Mouse (Mus musculus) intestine, postnatal 0 days (tissue): Measurements from ENCODE around the gene E130308A19Rik. TPM values are rescaled to one million over a fixed set of nuclear protein-coding genes. Genes with fewer than 3 reads are reported as not detected.

ENCODE experiments used
- ATAC-seq: fragments of 200-750 bp; cut with Nextera tagmentation; 2 replicates; pipeline ENCODE4 v1.8.0; 2017; ENCODE audit warnings: mild to moderate bottlenecking, moderate TSS enrichment, moderate library complexity
- H3K27ac ChIP-seq: fragments of 300-500 bp; sonication (generic); 2 replicates; pipeline ENCODE4 v1.5.1; 2014; ENCODE audit warnings: mild to moderate bottlenecking, low read depth, low read length, moderate library complexity
- H3K27me3 ChIP-seq: fragments of 300-500 bp; sonication (generic); replicated peaks from 2 replicates; pipeline ENCODE4 v1.6.1; 2014; ENCODE audit warnings: low read length, mixed read lengths; ENCODE audit not compliant: control insufficient read depth, insufficient read depth
- H3K36me3 ChIP-seq: fragments of 300-500 bp; sonication (generic); 2 replicates; pipeline ENCODE4 v1.6.1; 2014; ENCODE audit warnings: mild to moderate bottlenecking, moderate library complexity; ENCODE audit not compliant: control insufficient read depth, insufficient read depth
- H3K4me1 ChIP-seq: fragments of 300-500 bp; sonication (generic); replicated peaks from 2 replicates; pipeline ENCODE4 v1.6.1; 2014; ENCODE audit warnings: antibody characterized with exemption, low read length, mixed read lengths; ENCODE audit not compliant: control insufficient read depth, insufficient read depth
- H3K4me2 ChIP-seq: fragments of 300-500 bp; sonication (generic); replicated peaks from 2 replicates; pipeline ENCODE4 v1.6.1; 2014; ENCODE audit warnings: low read depth, mild to moderate bottlenecking, moderate library complexity
- H3K4me3 ChIP-seq: fragments of 300-500 bp; sonication (generic); 2 replicates; pipeline ENCODE4 v1.5.1; 2014; ENCODE audit warnings: low read depth, low read length
- H3K9ac ChIP-seq: fragments of 300-500 bp; sonication (generic); 2 replicates; pipeline ENCODE4 v1.6.1; 2014; ENCODE audit warnings: mild to moderate bottlenecking, low read depth, low read length
- H3K9me3 ChIP-seq: fragments of 300-500 bp; sonication (generic); 2 replicates; pipeline ENCODE4 v1.6.1; 2016; ENCODE audit warnings: mixed run types; ENCODE audit not compliant: control insufficient read depth
- CTCF ChIP-seq: sonication (generic); IDR thresholded peaks from 2 replicates; pipeline ENCODE4 v1.5.1; 2016; ENCODE audit warnings: low read depth, mild to moderate bottlenecking, control low read depth, antibody characterized with exemption, moderate library complexity
- WGBS: fragments of 180-500 bp; shearing (Covaris S2); extraction: QIAGEN DNeasy Blood & Tissue Kit; methylation state at CpG from one replicate; pipeline ENCODE4 v1.1.7; 2014; 5-methylcytosine and 5-hydroxymethylcytosine counted together
- polyA plus RNA-seq: library from polyadenylated mRNA; unstranded; fragments of >200 nt; fragmentation: Nextera tagmentation; extraction: Ambion mirVana; gene quantifications from 2 replicates; pipeline ENCODE4 v1.2.1, GENCODE M21; 2015

E130308A19Rik gene
- polyA plus RNA-seq, 1 experiment from 2014 or later = 6.6 TPM

DNA sequence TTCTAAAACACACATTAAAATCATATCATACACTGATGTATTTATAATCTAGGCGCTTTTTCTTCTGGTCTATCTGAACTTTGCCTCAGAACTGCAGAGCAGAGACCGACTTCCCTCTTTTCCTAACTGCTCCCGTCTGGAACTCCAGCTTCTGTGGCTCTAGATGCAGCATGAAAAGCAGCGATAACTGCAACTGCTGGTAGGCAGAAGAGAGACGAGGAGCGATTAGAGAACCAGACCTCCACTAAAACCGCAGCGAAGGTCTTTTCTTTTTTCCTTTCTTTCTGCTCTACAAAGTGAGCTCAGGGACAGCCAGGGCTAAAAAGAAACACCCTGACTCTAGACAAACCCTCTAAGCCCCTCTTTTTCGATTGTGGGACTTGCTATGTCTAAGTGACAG is 4.1 kb downstream of the E130308A19Rik start:
- H3K4me2 ChIP-seq = no peak overlapping the region
- no peaks in the 10 kb centered on the region for H3K27me3 ChIP-seq
- no peaks in the 10 kb centered on the region for H3K9me3 ChIP-seq
- 63% methylated on average over 9 of the region's 9 CpGs for WGBS
- no peak overlapping the region for H3K4me3 ChIP-seq
- no peak overlapping the region for H3K27ac ChIP-seq
- no peak for ATAC-seq
- H3K4me1 ChIP-seq = no peaks in the 10 kb centered on the region
- TF ChIP-seq CTCF = no peak
- H3K36me3 ChIP-seq = no peaks in the 10 kb centered on the region
- no peak overlapping the region for H3K9ac ChIP-seq

DNA sequence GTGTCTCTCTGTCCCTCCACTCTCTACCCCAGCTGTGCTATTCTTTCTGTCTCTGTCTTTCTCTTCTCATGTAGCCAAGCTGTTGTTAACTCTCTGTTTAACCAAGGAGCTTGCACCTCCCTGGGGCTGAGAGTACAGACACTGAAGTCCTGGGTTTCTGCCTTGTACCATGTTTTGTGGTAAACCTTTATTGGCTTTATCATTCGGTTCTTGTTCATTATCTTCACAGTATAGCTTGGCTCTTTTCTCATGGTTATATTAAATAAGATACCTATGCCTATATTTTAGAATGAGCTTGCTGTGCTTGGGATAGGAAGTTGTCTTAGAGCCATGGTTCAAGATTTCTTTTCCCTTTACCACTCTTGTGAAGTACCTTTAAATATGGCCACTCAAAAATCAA is 8.5 kb downstream of the E130308A19Rik start:
- WGBS = 76% methylated on average over 1 of the region's 1 CpGs
- no peak for ATAC-seq
- no peak overlapping the region for H3K9ac ChIP-seq

GRCm38 (mm10) chr4:59639163-59639562 is 13.2 kb downstream of the E130308A19Rik start:
- TF ChIP-seq CTCF = no peak
- Histone ChIP-seq H3K9me3 (no peaks in the 10 kb centered on the region), H3K27ac (no peak overlapping the region), H3K9ac (no peak overlapping the region), H3K36me3 (no peaks in the 10 kb centered on the region), H3K27me3 (no peaks in the 10 kb centered on the region), H3K4me1 (0 out of 2 replicates have a peak, but pooled peaks cover 4% of the 10 kb centered on the region), H3K4me3 (no peak overlapping the region), H3K4me2 (no peak overlapping the region)
- no peak for ATAC-seq

More for the DNA sequence above, 8.5 kb downstream of the E130308A19Rik start:
- no peak overlapping the region for H3K4me3 ChIP-seq
- H3K27ac ChIP-seq = no peak overlapping the region
- TF ChIP-seq CTCF = no peak
- no peaks in the 10 kb centered on the region for H3K9me3 ChIP-seq
- 0 out of 2 replicates have a peak, but pooled peaks cover 4% of the 10 kb centered on the region for H3K4me1 ChIP-seq
- H3K27me3 ChIP-seq = no peaks in the 10 kb centered on the region
- H3K4me2 ChIP-seq = no peak overlapping the region
- no peaks in the 10 kb centered on the region for H3K36me3 ChIP-seq

- Histone ChIP-seq H3K9ac (no peak overlapping the region), H3K4me1 (0 out of 2 replicates have a peak, but pooled peaks cover 3% of the 10 kb centered on the region), H3K27ac (no peak overlapping the region), H3K4me3 (no peak overlapping the region), H3K27me3 (no peaks in the 10 kb centered on the region), H3K36me3 (no peaks in the 10 kb centered on the region), H3K4me2 (no peak overlapping the region), H3K9me3 (no peaks in the 10 kb centered on the region)
- no peak for TF ChIP-seq CTCF
- WGBS = 87% methylated on average over 2 of the region's 2 CpGs
- ATAC-seq = no peak
Measured at GRCm38 (mm10) chr4:59640720-59641119, 14.7 kb downstream of the E130308A19Rik start.

- Histone ChIP-seq H3K36me3 (no peaks in the 10 kb centered on the region), H3K4me3 (no peak overlapping the region), H3K4me1 (no peaks in the 10 kb centered on the region), H3K27ac (no peak overlapping the region), H3K4me2 (no peak overlapping the region), H3K9me3 (no peaks in the 10 kb centered on the region), H3K27me3 (no peaks in the 10 kb centered on the region), H3K9ac (no peak overlapping the region)
- WGBS = 74% methylated on average over 3 of the region's 3 CpGs
- no peak for TF ChIP-seq CTCF
- ATAC-seq = no peak
Measured at GRCm38 (mm10) chr4:59642039-59642438, 16.0 kb downstream of the E130308A19Rik start.

- H3K27me3 ChIP-seq = no peaks in the 10 kb centered on the region
- H3K4me1 ChIP-seq = no peaks in the 10 kb centered on the region
- no peak overlapping the region for H3K4me2 ChIP-seq
- no peak overlapping the region for H3K27ac ChIP-seq
- no peaks in the 10 kb centered on the region for H3K9me3 ChIP-seq
- no peak for ATAC-seq
- H3K9ac ChIP-seq = no peak overlapping the region
- WGBS = 65% methylated on average over 2 of the region's 2 CpGs
- no peak overlapping the region for H3K4me3 ChIP-seq
- TF ChIP-seq CTCF = no peak
- H3K36me3 ChIP-seq = no peaks in the 10 kb centered on the region
Measured at GRCm38 (mm10) chr4:59642657-59643056, 16.6 kb downstream of the E130308A19Rik start.

GRCm38 (mm10) chr4:59644431-59644830 is 18.4 kb downstream of the E130308A19Rik start:
- Histone ChIP-seq H3K4me2 (no peak overlapping the region), H3K4me1 (no peaks in the 10 kb centered on the region), H3K27ac (no peak overlapping the region), H3K4me3 (no peak overlapping the region), H3K9me3 (no peaks in the 10 kb centered on the region), H3K9ac (no peak overlapping the region), H3K27me3 (no peaks in the 10 kb centered on the region), H3K36me3 (no peaks in the 10 kb centered on the region)
- WGBS = 73% methylated on average over 3 of the region's 3 CpGs
- no peak for TF ChIP-seq CTCF
- ATAC-seq = no peak
